ENCODE assay signal across 22 mouse cellular contexts in genomic region chr16:32818441-32818840, GRCm38 (mm10). TPM values are rescaled to one million over a fixed set of nuclear protein-coding genes. Genes with fewer than 3 reads are reported as not detected.
"Had no signal": no experiment of that assay in that cellular context is flagged by ENCODE, and none has a peak within 500 bp of the region (broad histone marks: within the 10 kb centered on the region; RNA-seq: fewer than 3 reads in every experiment).

No protein-coding gene starts in this region.

- H3K9me3 ChIP-seq: neural tube, embryonic 13.5 days; neural tube, embryonic 15.5 days; stomach, embryonic 15.5 days had no signal

- H3K27me3 ChIP-seq: neural tube, embryonic 15.5 days; stomach, embryonic 15.5 days had no signal

- DNase-seq: retina, postnatal 1 day; right cerebral cortex, adult 18-20 months; right cerebral cortex, postnatal 14 days; right cerebral cortex, postnatal 25 days; right cerebral cortex, postnatal 4 days; spleen, adult 18-20 months; thymus, adult 18-20 months; thymus, adult 2 months; thymus, postnatal 14 days; thymus, postnatal 25 days; thymus, postnatal 36 days; thymus, postnatal 4 days had no signal

- H3K27ac ChIP-seq: neural tube, embryonic 13.5 days; neural tube, embryonic 15.5 days; stomach, embryonic 15.5 days; stomach, postnatal 0 days had no signal

- H3K9ac ChIP-seq: neural tube, embryonic 13.5 days; neural tube, embryonic 15.5 days; stomach, embryonic 15.5 days had no signal

- H3K4me2 ChIP-seq: neural tube, embryonic 13.5 days; neural tube, embryonic 15.5 days; stomach, embryonic 15.5 days had no signal

- H3K36me3 ChIP-seq: stomach, embryonic 15.5 days had no signal

- H3K4me3 ChIP-seq: neural tube, embryonic 13.5 days; neural tube, embryonic 15.5 days; stomach, embryonic 15.5 days had no signal

RNA-seq across cellular contexts. Expression of gene Smbd1, which starts 8.2 kb away (rescaled TPM):
- total RNA-seq: neutrophil, adult 5-6 weeks had no signal
- polyA plus RNA-seq: neural tube, embryonic 13.5 days; neural tube, embryonic 14.5 days; neural tube, embryonic 15.5 days; spleen, adult 2 months; stomach, embryonic 14.5 days; testis, adult 2 months; urinary bladder, adult 2 months had no signal

RNA-seq across cellular contexts. Expression of gene Muc20, which starts 21.2 kb away (rescaled TPM):
- polyA plus RNA-seq: neural tube, embryonic 13.5 days; neural tube, embryonic 14.5 days; neural tube, embryonic 15.5 days; spleen, adult 2 months; stomach, embryonic 14.5 days had no signal
